Mouse (Mus musculus) bone marrow, adult 2 months (tissue): ENCODE results near the gene F2rl1.

Experiments used
- CTCF ChIP-seq: fragments of 200-500 bp; IDR thresholded peaks from 2 replicates; pipeline ENCODE4 v1.5.1; 2011; ENCODE audit warnings: low read length, control low read depth; ENCODE audit not compliant: control insufficient read depth, insufficient read depth
- POLR2A ChIP-seq: fragments of 200-500 bp; IDR thresholded peaks from 2 replicates; pipeline ENCODE4 v1.6.1; 2011; ENCODE audit warnings: low read depth, mild to moderate bottlenecking, control low read depth, low read length, borderline replicate concordance; ENCODE audit not compliant: control insufficient read depth

GRCm38 (mm10) chr13:95548291-95548789, 23.3 kb upstream of the F2rl1 start:
- TF ChIP-seq CTCF = no peak
- no peak for TF ChIP-seq POLR2A
